Comparison of ENCODE assay signal across 8 mouse cellular contexts in genomic region chr2:120102881-120103280, GRCm38 (mm10). TPM values are rescaled to one million over a fixed set of nuclear protein-coding genes. Genes with fewer than 3 reads are reported as not detected.
A peak's percentile ranks its signal among the peaks of the same experiment; 100 is the strongest.
DNase-seq lines count a peak whose midpoint lies in the region; ATAC-seq lines count a peak whose summit lies in the region.

No protein-coding gene starts in this region.

- no peak for ATAC-seq in erythroid progenitor cell, adult 5-6 weeks (replicated peaks; ENCODE audit: low FRiP score, poor library complexity, severe bottlenecking)

- DNase-seq in adrenal gland, postnatal 14 days = peak; percentile 68
- DNase-seq in gastrocnemius, postnatal 14 days = peak; percentile 55
- DNase-seq in kidney, adult 11 months = peak; percentile 65
- peak; percentile 77 for DNase-seq in lung, postnatal 10 days
- DNase-seq in layer of hippocampus, adult 9-11 months = no peak
- no peak for DNase-seq in cerebellum, adult 9-10 months
- DNase-seq in T-cell, adult 2 months (ENCODE audit: low spot score) = no peak

- intact Hi-C loops in gastrocnemius, postnatal 14 days (cut with DNase I; ENCODE audit: low total_unique reads) = no loop called here

RNA-seq across cellular contexts. Expression of gene Ehd4, which starts 51.5 kb away (rescaled TPM):
- total RNA-seq in adrenal gland, postnatal 14 days (2021) = 34.2 and 48.1 TPM in 2 replicates
- total RNA-seq in gastrocnemius, postnatal 14 days (2021) = 10 to 100 TPM; 72.8 to 89.4 TPM
- 10.8 and 12.6 TPM in 2 replicates for total RNA-seq in erythroid progenitor cell, adult 5-6 weeks (2015; ENCODE audit: low replicate concordance)
- total RNA-seq in erythroid progenitor cell, adult 5-6 weeks (2017; ENCODE audit: low replicate concordance) = 7.8 and 9.5 TPM in 2 replicates

Comparison
In these comparisons a context has a peak if more than half of its experiments do, and no peak if none do; other contexts are left out.
1. DNase-seq: peak in adrenal gland, postnatal 14 days (single experiment), gastrocnemius, postnatal 14 days (single experiment), kidney, adult 11 months (single experiment) and lung, postnatal 10 days (single experiment); none in layer of hippocampus, adult 9-11 months (single experiment), cerebellum, adult 9-10 months (single experiment) and T-cell, adult 2 months (single experiment).